Mouse (Mus musculus) heart, postnatal 0 days (tissue): ENCODE measurements around the gene Edc4. TPM values are rescaled to one million over a fixed set of nuclear protein-coding genes. Genes with fewer than 3 reads are reported as not detected.

Experiments
- ATAC-seq: fragments of 200-750 bp; cut with Nextera tagmentation; 2 replicates; pipeline ENCODE4 v1.8.0; 2017; ENCODE audit warnings: low read depth, moderate number of reproducible peaks, moderate library complexity; ENCODE audit not compliant: insufficient read depth
- DNase-seq: peaks from one replicate; pipeline ENCODE4 v3.0.0-alpha.2; 2016; ENCODE audit warnings: low spot score
- H3K27ac ChIP-seq: fragments of 300-500 bp; sonication (generic); 2 replicates; pipeline ENCODE4 v1.5.1; 2014; ENCODE audit warnings: low read depth, mild to moderate bottlenecking
- H3K27me3 ChIP-seq: fragments of 300-500 bp; sonication (generic); 2 replicates; pipeline ENCODE4 v1.6.1; 2014; ENCODE audit warnings: low read length, mixed read lengths; ENCODE audit not compliant: control insufficient read depth, insufficient read depth
- H3K36me3 ChIP-seq: fragments of 300-500 bp; sonication (generic); replicated peaks from 2 replicates; pipeline ENCODE4 v1.6.1; 2014; ENCODE audit warnings: low read length, mixed read lengths; ENCODE audit not compliant: control insufficient read depth, insufficient read depth
- H3K4me1 ChIP-seq: fragments of 300-500 bp; sonication (generic); 2 replicates; pipeline ENCODE4 v1.6.1; 2014; ENCODE audit warnings: antibody characterized with exemption; ENCODE audit not compliant: control insufficient read depth, insufficient read depth
- H3K4me2 ChIP-seq: fragments of 300-500 bp; sonication (generic); 2 replicates; pipeline ENCODE4 v1.6.1; 2014; ENCODE audit warnings: low read depth, mild to moderate bottlenecking, low read length, moderate library complexity
- H3K4me3 ChIP-seq: fragments of 300-500 bp; sonication (generic); 2 replicates; pipeline ENCODE4 v1.5.1; 2014; ENCODE audit warnings: low read depth, low read length
- H3K9ac ChIP-seq: fragments of 300-500 bp; sonication (generic); replicated peaks from 2 replicates; pipeline ENCODE4 v1.6.1; 2014; ENCODE audit warnings: low read depth, low read length, mixed read lengths
- H3K9me3 ChIP-seq: fragments of 300-500 bp; sonication (generic); replicated peaks from 2 replicates; pipeline ENCODE4 v1.6.1; 2016; ENCODE audit warnings: low read length; ENCODE audit not compliant: control insufficient read depth
- EP300 ChIP-seq: IDR thresholded peaks from 2 replicates; pipeline ENCODE4 v1.6.1; 2016; ENCODE audit warnings: antibody characterized with exemption, low read depth
- WGBS: fragments of 180-500 bp; shearing (Covaris S2); extraction: QIAGEN DNeasy Blood & Tissue Kit; methylation state at CpG from one replicate; pipeline ENCODE4 v1.1.7; 2014; 5-methylcytosine and 5-hydroxymethylcytosine counted together
- polyA plus RNA-seq: library from polyadenylated mRNA; unstranded; fragments of >200 nt; fragmentation: Nextera tagmentation; extraction: Ambion mirVana; gene quantifications from 2 replicates; pipeline ENCODE4 v1.2.1, GENCODE M21; 2015
- total RNA-seq: library from RNA; depleted of rRNA; stranded (reverse); fragments of >200 nt; gene quantifications from 2 replicates; pipeline ENCODE4 v1.2.3, GENCODE M21; 2014; ENCODE audit warnings: low replicate concordance; rRNA removed

The Edc4 gene
- total and polyA plus RNA-seq, 2 experiments from 2014 or later: 18.1 to 44.9 TPM

DNA sequence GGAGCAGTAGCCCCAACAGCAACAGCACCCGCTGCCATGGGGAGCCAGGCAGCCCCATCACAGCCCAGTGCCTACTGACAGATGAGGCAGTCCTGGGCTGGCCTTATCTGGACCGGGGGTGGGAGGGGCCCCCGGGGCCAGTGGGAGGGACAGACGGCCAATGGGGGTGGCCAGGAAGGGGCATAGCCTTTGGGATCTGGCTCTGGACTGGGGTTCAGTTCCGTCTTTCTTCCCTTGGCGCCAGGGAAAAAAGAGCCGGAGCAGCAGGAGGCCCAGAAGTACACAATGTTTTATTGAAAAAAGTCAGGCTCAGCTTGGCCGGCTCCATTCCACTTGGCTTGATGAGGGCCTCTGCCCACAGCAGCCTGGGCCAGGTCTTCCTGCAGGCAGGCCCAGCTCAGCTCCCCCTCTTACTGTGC, 62.6 kb downstream of the Edc4 start, which contains the start of gene Lcat:
Gene Lcat (minus strand): TSS at position 62 of the 419 bp plus-strand sequence.
- H3K4me3 ChIP-seq: no peak within 1 kb of the TSS
- no peak within 1 kb of the TSS for H3K9ac ChIP-seq
- H3K27me3 ChIP-seq: no peaks in the 10 kb centered on the region
- 76% methylated on average over 8 of the region's 8 CpGs for WGBS
- TF ChIP-seq EP300: no peak
- no peaks in the 10 kb centered on the region for H3K9me3 ChIP-seq
- H3K27ac ChIP-seq: no peak within 1 kb of the TSS
- H3K4me2 ChIP-seq: no peak within 1 kb of the TSS
- no peak for DNase-seq
- peaks cover 60% of the 10 kb centered on the region for H3K36me3 ChIP-seq
- H3K4me1 ChIP-seq: 0 out of 2 replicates have a peak, but pooled peaks cover 4% of the 10 kb centered on the region
- ATAC-seq: no peak

Other genes with a start within 250 kb of the Edc4 start
- 13.7 and 21.3 TPM in 2 replicates for gene Ctcf, start 244.3 kb upstream of the Edc4 start, total RNA-seq
- 42.0 and 42.3 TPM in 2 replicates for gene Ctcf, start 244.3 kb upstream of the Edc4 start, polyA plus RNA-seq
- not detected in 2 replicates for gene Agrp, start 243.5 kb upstream of the Edc4 start, total RNA-seq
- 0.25 and 0.53 TPM in 2 replicates for gene Agrp, start 243.5 kb upstream of the Edc4 start, polyA plus RNA-seq
- gene Carmil2, start 194.6 kb upstream of the Edc4 start, total RNA-seq: 1.3 and 1.4 TPM in 2 replicates
- 0.05 and 0.10 TPM in 2 replicates for gene Carmil2, start 194.6 kb upstream of the Edc4 start, polyA plus RNA-seq
- gene Acd, start 179.8 kb upstream of the Edc4 start, total RNA-seq: 8.7 and 12.8 TPM in 2 replicates
- gene Acd, start 179.8 kb upstream of the Edc4 start, polyA plus RNA-seq: 29.1 and 32.1 TPM in 2 replicates
- 14.0 and 15.5 TPM in 2 replicates for gene Pard6a, start 179.7 kb upstream of the Edc4 start, total RNA-seq
- gene Pard6a, start 179.7 kb upstream of the Edc4 start, polyA plus RNA-seq: 16.7 and 18.5 TPM in 2 replicates
- not detected in 2 replicates for gene 4933405L10Rik, start 173.2 kb upstream of the Edc4 start, total RNA-seq
- not detected in 2 replicates for gene 4933405L10Rik, start 173.2 kb upstream of the Edc4 start, polyA plus RNA-seq
- gene Enkd1, start 172.7 kb upstream of the Edc4 start, total RNA-seq: 1.1 and 11.1 TPM in 2 replicates
- 4.0 and 5.9 TPM in 2 replicates for gene Enkd1, start 172.7 kb upstream of the Edc4 start, polyA plus RNA-seq
- gene Gfod2, start 122.2 kb upstream of the Edc4 start, total RNA-seq: 2.4 and 5.8 TPM in 2 replicates
- gene Gfod2, start 122.2 kb upstream of the Edc4 start, polyA plus RNA-seq: 6.5 and 6.6 TPM in 2 replicates
- 8.7 and 10.5 TPM in 2 replicates for gene Ranbp10, start 53.5 kb upstream of the Edc4 start, total RNA-seq
- gene Ranbp10, start 53.5 kb upstream of the Edc4 start, polyA plus RNA-seq: 6.1 and 6.7 TPM in 2 replicates
- not detected in 2 replicates for gene Tsnaxip1, start 53.1 kb upstream of the Edc4 start, total RNA-seq
- gene Tsnaxip1, start 53.1 kb upstream of the Edc4 start, polyA plus RNA-seq: 0.30 TPM in 1 of 2 replicates, not detected in the other
- gene Cenpt, start 27.6 kb upstream of the Edc4 start, total RNA-seq: 28.3 and 32.2 TPM in 2 replicates
- gene Cenpt, start 27.6 kb upstream of the Edc4 start, polyA plus RNA-seq: 11.5 and 12.9 TPM in 2 replicates
- 59.5 and 81.1 TPM in 2 replicates for gene Thap11, start 25.7 kb upstream of the Edc4 start, total RNA-seq
- gene Thap11, start 25.7 kb upstream of the Edc4 start, polyA plus RNA-seq: 35.5 and 36.6 TPM in 2 replicates
- 19.4 and 38.0 TPM in 2 replicates for gene Nutf2, start 20.3 kb upstream of the Edc4 start, total RNA-seq
- gene Nutf2, start 20.3 kb upstream of the Edc4 start, polyA plus RNA-seq: 135 and 147 TPM in 2 replicates
- not detected in 2 replicates for gene Nrn1l, start 12.7 kb downstream of the Edc4 start, total RNA-seq
- 0.94 and 1.3 TPM in 2 replicates for gene Nrn1l, start 12.7 kb downstream of the Edc4 start, polyA plus RNA-seq
- 44.2 and 52.4 TPM in 2 replicates for gene Pskh1, start 19.6 kb downstream of the Edc4 start, total RNA-seq
- gene Pskh1, start 19.6 kb downstream of the Edc4 start, polyA plus RNA-seq: 15.4 and 15.6 TPM in 2 replicates
- gene Ctrl, start 53.0 kb downstream of the Edc4 start, total RNA-seq: not detected in 2 replicates
- 0.31 and 0.38 TPM in 2 replicates for gene Ctrl, start 53.0 kb downstream of the Edc4 start, polyA plus RNA-seq
- gene Psmb10, start 57.6 kb downstream of the Edc4 start, total RNA-seq: 77.8 and 87.4 TPM in 2 replicates
- gene Psmb10, start 57.6 kb downstream of the Edc4 start, polyA plus RNA-seq: 95.3 and 101 TPM in 2 replicates
- gene Lcat, start 62.5 kb downstream of the Edc4 start, total RNA-seq: 0.93 TPM in 1 of 2 replicates, not detected in the other
- gene Lcat, start 62.5 kb downstream of the Edc4 start, polyA plus RNA-seq: 0.51 and 0.56 TPM in 2 replicates
- gene Slc12a4, start 85.2 kb downstream of the Edc4 start, total RNA-seq: 36.7 and 40.7 TPM in 2 replicates
- gene Slc12a4, start 85.2 kb downstream of the Edc4 start, polyA plus RNA-seq: 32.8 and 34.9 TPM in 2 replicates
- not detected in 2 replicates for gene Dpep3, start 98.5 kb downstream of the Edc4 start, total RNA-seq
- not detected in 2 replicates for gene Dpep3, start 98.5 kb downstream of the Edc4 start, polyA plus RNA-seq
- gene Dus2, start 110.5 kb downstream of the Edc4 start, total RNA-seq: 8.5 and 9.8 TPM in 2 replicates
- gene Dus2, start 110.5 kb downstream of the Edc4 start, polyA plus RNA-seq: 8.6 and 9.0 TPM in 2 replicates
- not detected in 2 replicates for gene Dpep2nb, start 125.1 kb downstream of the Edc4 start, total RNA-seq
- 0.20 and 0.21 TPM in 2 replicates for gene Dpep2nb, start 125.1 kb downstream of the Edc4 start, polyA plus RNA-seq
- 25.8 and 35.4 TPM in 2 replicates for gene Ddx28, start 131.0 kb downstream of the Edc4 start, total RNA-seq
- 10.9 TPM in 2 replicates for gene Ddx28, start 131.0 kb downstream of the Edc4 start, polyA plus RNA-seq
- 26.6 and 28.3 TPM in 2 replicates for gene Nfatc3, start 178.0 kb downstream of the Edc4 start, total RNA-seq
- gene Nfatc3, start 178.0 kb downstream of the Edc4 start, polyA plus RNA-seq: 2.0 and 2.4 TPM in 2 replicates